In genomic region chr19:10191326-10191725, GRCm38 (mm10) we compare ENCODE assay signal across 10 mouse cellular contexts. TPM values are rescaled to one million over a fixed set of nuclear protein-coding genes. Genes with fewer than 3 reads are reported as not detected.
DNase-seq lines count a peak whose midpoint lies in the region; ATAC-seq lines count a peak whose summit lies in the region.
"Had no signal": no experiment of that assay in that cellular context is flagged by ENCODE, and none has a peak within 500 bp of the region (broad histone marks: within the 10 kb centered on the region; RNA-seq: fewer than 3 reads in every experiment).

No protein-coding gene starts in this region.

- peak; percentile 41 for DNase-seq in gastrocnemius, postnatal 10 days
- no peak for DNase-seq in gastrocnemius, adult 8-10 months (ENCODE audit: low spot score in 2 of 2)
- peak; percentile 30 for DNase-seq in lung, postnatal 10 days
- no peak for DNase-seq in lung, postnatal 14 days
- DNase-seq in naive thymus-derived CD4-positive, alpha-beta T cell, adult 2 months (ENCODE audit: low read depth), result peak; percentile 17
- no peak for DNase-seq in embryo, embryonic 10.5 days (ENCODE audit: low spot score)
- DNase-seq in thymus, adult 18-20 months, result no peak

- ATAC-seq in hematopoietic stem cell, adult 5-6 weeks (replicated peaks in 1 of 2; ENCODE audit: insufficient read depth in 1 of 2, low FRiP score in 2 of 2, low TSS enrichment in 1 of 2, low read depth in 1 of 2, poor library complexity in 2 of 2, severe bottlenecking in 2 of 2), result peak; percentile 30 to 42; a peak in 1 of 4 replicates
- ATAC-seq: hindbrain, postnatal 0 days had no signal

RNA-seq across cellular contexts. Expression of gene Fads1, which starts 8.6 kb away (rescaled TPM):
- 10 to 100 TPM; 27.9 to 28.5 TPM for total RNA-seq in gastrocnemius, postnatal 10 days (2021)
- total RNA-seq in gastrocnemius, adult 8-10 months (2022), result 1 to 10 TPM; 2.5 to 6.0 (median 4.2) TPM
- total RNA-seq in hematopoietic stem cell, adult 5-6 weeks (2017), result 25.9 and 34.0 TPM in 2 replicates

RNA-seq across cellular contexts. Expression of gene Tmem258, which starts 12.5 kb away (rescaled TPM):
- 100 to 1,000 TPM; 118 to 127 TPM for total RNA-seq in gastrocnemius, postnatal 10 days (2021)
- 10 to 100 TPM; 74.3 to 86.5 (median 83.2) TPM for total RNA-seq in gastrocnemius, adult 8-10 months (2022)
- total RNA-seq in hematopoietic stem cell, adult 5-6 weeks (2017), result 102 and 111 TPM in 2 replicates

RNA-seq across cellular contexts. Expression of gene Fen1, which starts 12.6 kb away (rescaled TPM):
- 1 to 10 TPM; 8.4 to 9.1 TPM for total RNA-seq in gastrocnemius, postnatal 10 days (2021)
- total RNA-seq in gastrocnemius, adult 8-10 months (2022), result 1 to 10 TPM; 4.2 to 5.4 (median 4.7) TPM
- total RNA-seq in hematopoietic stem cell, adult 5-6 weeks (2017), result 85.9 and 90.2 TPM in 2 replicates

RNA-seq across cellular contexts. Expression of gene Myrf, which starts 49.2 kb away (rescaled TPM):
- under 1 TPM; 0.09 to 0.14 TPM for total RNA-seq in gastrocnemius, postnatal 10 days (2021)
- not detected for total RNA-seq in gastrocnemius, adult 8-10 months (2022)
- not detected in 2 replicates for total RNA-seq in hematopoietic stem cell, adult 5-6 weeks (2017)
- total RNA-seq: megakaryocyte-erythroid progenitor cell, adult 5-6 weeks had no signal

Comparison
In these comparisons a context has a peak if more than half of its experiments do, and no peak if none do; other contexts are left out.
1. DNase-seq: peak in gastrocnemius, postnatal 10 days (single experiment), lung, postnatal 10 days (single experiment) and naive thymus-derived CD4-positive, alpha-beta T cell, adult 2 months (single experiment); none in gastrocnemius, adult 8-10 months (0 of 2), lung, postnatal 14 days (single experiment), embryo, embryonic 10.5 days (single experiment) and thymus, adult 18-20 months (0 of 2).